Mouse (Mus musculus) limb, embryonic 14.5 days (tissue): Measurements from ENCODE around the gene Mycbpap. TPM values are rescaled to one million over a fixed set of nuclear protein-coding genes. Genes with fewer than 3 reads are reported as not detected.

Experiments
- ATAC-seq: fragments of 200-750 bp; cut with Nextera tagmentation; 2 replicates; pipeline ENCODE4 v1.8.0; 2017; ENCODE audit warnings: low read depth, moderate number of reproducible peaks, moderate TSS enrichment; ENCODE audit not compliant: low FRiP score
- DNase-seq: peaks from one replicate; pipeline ENCODE4 v3.0.0-alpha.2; 2015; ENCODE audit warnings: low spot score
- H3K27ac ChIP-seq: fragments of 300-500 bp; sonication (generic); replicated peaks from 2 replicates; pipeline ENCODE4 v1.5.1; 2014; ENCODE audit warnings: low read depth, mild to moderate bottlenecking, low read length, moderate library complexity, mixed read lengths
- H3K27me3 ChIP-seq: fragments of 300-500 bp; sonication (generic); 2 replicates; pipeline ENCODE4 v1.6.1; 2014; ENCODE audit warnings: low read length, mixed read lengths; ENCODE audit not compliant: control insufficient read depth, insufficient read depth
- H3K36me3 ChIP-seq: fragments of 300-500 bp; sonication (generic); 2 replicates; pipeline ENCODE4 v1.6.1; 2014; ENCODE audit warnings: mild to moderate bottlenecking, low read length, moderate library complexity, mixed read lengths; ENCODE audit not compliant: control insufficient read depth, insufficient read depth
- H3K4me1 ChIP-seq: fragments of 300-500 bp; sonication (generic); 2 replicates; pipeline ENCODE4 v1.6.1; 2014; ENCODE audit warnings: antibody characterized with exemption, low read length, mixed read lengths; ENCODE audit not compliant: control insufficient read depth, insufficient read depth
- H3K4me2 ChIP-seq: fragments of 300-500 bp; sonication (generic); replicated peaks from 2 replicates; pipeline ENCODE4 v1.6.1; 2014; ENCODE audit warnings: low read depth, mild to moderate bottlenecking, low read length, moderate library complexity; ENCODE audit not compliant: severe bottlenecking
- H3K4me3 ChIP-seq: fragments of 300-500 bp; sonication (generic); replicated peaks from 2 replicates; pipeline ENCODE4 v1.5.1; 2014; ENCODE audit warnings: low read length
- H3K9ac ChIP-seq: fragments of 300-500 bp; sonication (generic); 2 replicates; pipeline ENCODE4 v1.6.1; 2014; ENCODE audit warnings: mild to moderate bottlenecking, low read depth, low read length, moderate library complexity; ENCODE audit not compliant: severe bottlenecking
- H3K9me3 ChIP-seq: fragments of 300-500 bp; sonication (generic); 2 replicates; pipeline ENCODE4 v1.6.1; 2016; ENCODE audit warnings: low read length; ENCODE audit not compliant: control insufficient read depth
- POLR2A ChIP-seq: fragments of 200-500 bp; IDR thresholded peaks from 2 replicates; pipeline ENCODE4 v1.8.0; 2012; ENCODE audit warnings: inconsistent platforms, mild to moderate bottlenecking, moderate library complexity, borderline replicate concordance; ENCODE audit not compliant: insufficient read depth, insufficient read length; ENCODE audit errors: extremely low read depth
- WGBS: fragments of 180-500 bp; shearing (Covaris S2); extraction: QIAGEN DNeasy Blood & Tissue Kit; methylation state at CpG from one replicate; pipeline ENCODE4 v1.1.7; 2014; 5-methylcytosine and 5-hydroxymethylcytosine counted together
- polyA plus RNA-seq, 2 experiments: library from polyadenylated mRNA; depleted of rRNA in 1 of 2; stranded (reverse) in 1 of 2; unstranded in 1 of 2; fragments of >200 nt; fragmentation: Nextera tagmentation in 1 of 2; extraction: Ambion mirVana in 1 of 2; gene quantifications; 2 replicates each; pipeline versions ENCODE4 v1.2.1 to v1.2.3; 2012 to 2014

Gene Mycbpap
- polyA plus RNA-seq, 2 experiments: 1.2 to 2.6 TPM

- no peaks in the 10 kb centered on the region for H3K27me3 ChIP-seq
- no peak for ATAC-seq
- H3K4me3 ChIP-seq: no peak overlapping the region
- TF ChIP-seq POLR2A: no peak
- H3K4me2 ChIP-seq: peak overlapping the region; percentile 34
- WGBS: 57% methylated on average over 18 of the region's 18 CpGs
- H3K9me3 ChIP-seq: no peaks in the 10 kb centered on the region
- H3K4me1 ChIP-seq: peaks cover 14% of the 10 kb centered on the region
- H3K9ac ChIP-seq: 0 out of 2 replicates have a peak overlapping the region, but pooled peaks have one; percentile 8
- H3K36me3 ChIP-seq: peaks cover 14% of the 10 kb centered on the region; the same call in 1 of the 2 replicates
- DNase-seq: no peak
- no peak overlapping the region for H3K27ac ChIP-seq
These were observed 22.9 kb upstream of the Mycbpap start for GRCm38 (mm10) chr11:94544422-94544821.

GRCm38 (mm10) chr11:94543932-94544331 is 22.4 kb upstream of the Mycbpap start:
- peaks cover 11% of the 10 kb centered on the region for H3K4me1 ChIP-seq
- ATAC-seq (no peak), DNase-seq (peak; percentile 80)
- H3K4me3 ChIP-seq: no peak overlapping the region
- 29% methylated on average over 9 of the region's 9 CpGs for WGBS
- H3K9me3 ChIP-seq: no peaks in the 10 kb centered on the region
- TF ChIP-seq POLR2A: no peak
- no peak overlapping the region for H3K27ac ChIP-seq
- H3K27me3 ChIP-seq: no peaks in the 10 kb centered on the region
- peaks cover 14% of the 10 kb centered on the region; the same call in 1 of the 2 replicates for H3K36me3 ChIP-seq
- H3K9ac ChIP-seq: no peak overlapping the region
- peak overlapping the region; percentile 34 for H3K4me2 ChIP-seq

- H3K9ac ChIP-seq: no peak overlapping the region
- ATAC-seq (no peak), DNase-seq (no peak)
- no peaks in the 10 kb centered on the region for H3K9me3 ChIP-seq
- H3K4me1 ChIP-seq: peaks cover 10% of the 10 kb centered on the region
- no peak for TF ChIP-seq POLR2A
- 88% methylated on average over 12 of the region's 12 CpGs for WGBS
- peaks cover 14% of the 10 kb centered on the region; the same call in 1 of the 2 replicates for H3K36me3 ChIP-seq
- H3K27ac ChIP-seq: no peak overlapping the region
- no peaks in the 10 kb centered on the region for H3K27me3 ChIP-seq
- H3K4me3 ChIP-seq: no peak overlapping the region
- H3K4me2 ChIP-seq: no peak overlapping the region
These were observed 21.8 kb upstream of the Mycbpap start for GRCm38 (mm10) chr11:94543344-94543743.

GRCm38 (mm10) chr11:94542400-94542799 is 20.9 kb upstream of the Mycbpap start:
- no peak for TF ChIP-seq POLR2A

GRCm38 (mm10) chr11:94539761-94540160 is 18.2 kb upstream of the Mycbpap start:
- WGBS: 77% methylated on average over 7 of the region's 7 CpGs
- Histone ChIP-seq H3K36me3 (peaks cover 14% of the 10 kb centered on the region; the same call in 1 of the 2 replicates), H3K27ac (no peak overlapping the region), H3K9ac (no peak overlapping the region), H3K4me1 (peaks cover 5% of the 10 kb centered on the region), H3K27me3 (no peaks in the 10 kb centered on the region), H3K4me2 (no peak overlapping the region), H3K9me3 (no peaks in the 10 kb centered on the region), H3K4me3 (no peak overlapping the region)
- no peak for ATAC-seq
- DNase-seq: no peak
- TF ChIP-seq POLR2A: no peak

More at GRCm38 (mm10) chr11:94542400-94542799, 20.9 kb upstream of the Mycbpap start:
- no peak overlapping the region for H3K9ac ChIP-seq
- H3K27me3 ChIP-seq: no peaks in the 10 kb centered on the region
- peaks cover 14% of the 10 kb centered on the region; the same call in 1 of the 2 replicates for H3K36me3 ChIP-seq
- no peak for DNase-seq
- no peak overlapping the region for H3K4me2 ChIP-seq
- no peaks in the 10 kb centered on the region for H3K9me3 ChIP-seq
- WGBS: 84% methylated on average over 4 of the region's 4 CpGs
- H3K27ac ChIP-seq: no peak overlapping the region
- ATAC-seq: no peak
- peaks cover 5% of the 10 kb centered on the region for H3K4me1 ChIP-seq
- no peak overlapping the region for H3K4me3 ChIP-seq
